Mouse (Mus musculus) brain, adult 2 months (tissue): ENCODE results near the gene Smpd3.

Experiments
- DNase-seq: peaks from one replicate; pipeline ENCODE4 v3.0.0; 2011; ENCODE audit warnings: low read depth, low spot score

Smpd3 gene

DNA sequence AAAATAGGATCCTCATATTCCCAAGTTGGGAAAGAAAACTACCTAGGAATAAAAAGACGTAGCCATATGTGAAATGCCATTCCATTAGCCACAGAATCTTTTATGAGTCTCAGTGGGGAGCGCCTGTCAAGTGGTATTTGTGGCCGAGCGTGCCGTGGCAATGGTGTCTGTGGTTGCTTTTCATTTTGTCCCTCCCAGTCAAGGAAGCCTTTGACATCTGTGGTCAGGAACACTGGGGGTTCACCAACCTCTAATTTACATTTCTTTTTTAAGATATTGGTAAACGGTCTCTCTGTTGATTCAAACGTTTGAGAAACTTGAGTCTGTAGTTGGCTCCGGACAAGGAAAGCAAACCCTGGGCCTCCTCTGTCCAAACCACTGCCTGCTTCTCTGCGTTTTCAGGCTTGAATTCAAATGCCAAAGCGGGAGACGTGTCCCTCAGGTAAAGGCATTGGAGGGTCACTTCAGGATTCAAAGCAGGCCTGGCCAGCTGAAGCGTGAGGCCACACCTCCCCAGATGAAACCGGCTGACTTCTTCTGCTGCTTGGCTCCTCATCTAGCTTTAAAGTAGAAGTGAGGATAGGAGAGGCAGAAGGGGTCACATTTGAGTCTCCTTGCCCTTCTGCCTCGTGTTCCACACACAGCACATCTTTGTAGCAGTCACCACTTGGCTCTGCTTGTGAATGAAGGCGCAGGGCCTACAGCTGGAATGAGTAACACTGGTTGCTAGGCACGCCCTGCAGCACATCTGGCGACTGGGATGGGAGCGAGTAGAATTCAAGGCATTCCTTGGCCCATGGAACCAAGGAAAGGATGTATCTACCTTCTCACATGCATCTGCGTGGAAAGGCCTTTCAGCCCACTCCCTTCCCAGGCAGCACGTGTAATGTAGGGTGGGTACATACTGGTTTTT lies 45.0 kb downstream of the Smpd3 start:
- DNase-seq = no peak

DNA sequence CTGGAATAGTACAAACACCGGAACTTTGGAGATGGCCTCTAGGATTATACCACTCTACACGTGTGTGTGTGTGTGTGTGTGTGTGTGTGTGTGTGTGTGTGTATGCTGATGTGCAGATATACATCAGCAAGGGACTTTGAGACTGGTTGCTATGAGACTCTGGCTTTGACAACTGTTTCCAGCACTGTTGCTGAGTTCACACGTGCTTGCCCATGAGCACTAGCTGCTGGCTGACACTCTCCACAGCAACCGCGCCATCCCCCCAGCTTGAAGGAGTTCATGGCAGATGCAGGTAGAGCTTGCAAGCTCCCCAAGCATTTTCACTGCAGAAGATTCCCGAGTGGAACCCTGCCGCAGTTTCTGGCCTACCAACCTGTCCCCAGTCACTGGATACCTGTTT lies 48.3 kb downstream of the Smpd3 start:
- no peak for DNase-seq

DNA sequence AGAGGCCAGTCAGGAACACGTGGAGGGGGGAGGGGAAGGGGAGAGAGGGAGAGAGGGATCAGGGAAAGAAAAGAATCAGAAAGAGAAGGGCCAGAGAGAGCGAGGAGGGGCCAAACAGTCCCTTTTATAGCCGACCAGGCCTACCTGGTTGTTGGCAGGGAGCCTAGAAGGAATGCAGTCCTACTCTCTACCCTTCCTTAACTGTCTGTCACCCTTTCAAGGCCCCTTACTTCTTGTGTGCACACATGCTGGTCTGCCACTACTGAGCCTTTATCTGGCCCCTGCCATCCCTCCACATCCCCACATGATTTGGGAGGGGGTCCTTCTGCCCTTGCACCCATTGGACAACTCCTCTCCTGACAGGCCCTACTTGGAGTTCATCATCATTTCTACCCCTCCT lies 49.1 kb downstream of the Smpd3 start:
- DNase-seq = no peak

DNA sequence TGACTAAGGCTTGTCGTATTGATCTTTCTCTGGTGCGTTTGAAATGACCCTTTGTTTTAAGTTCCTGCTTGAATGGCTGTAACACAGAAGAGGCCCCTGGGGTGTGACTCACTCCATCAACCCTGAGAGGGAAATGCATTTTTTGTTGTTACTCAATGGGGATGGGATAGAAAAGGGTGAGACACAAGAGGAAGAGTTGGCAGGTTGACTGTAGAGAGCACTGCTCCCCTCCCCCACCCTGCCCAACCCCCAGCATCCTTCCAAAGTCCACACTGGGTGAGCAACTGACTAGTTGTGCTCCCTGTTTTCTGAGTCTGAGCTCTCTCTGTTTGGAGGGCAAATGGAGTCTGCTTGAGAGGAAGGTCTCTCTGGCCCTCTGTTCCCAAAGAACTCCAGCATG lies 50.3 kb downstream of the Smpd3 start:
- DNase-seq = no peak

DNA sequence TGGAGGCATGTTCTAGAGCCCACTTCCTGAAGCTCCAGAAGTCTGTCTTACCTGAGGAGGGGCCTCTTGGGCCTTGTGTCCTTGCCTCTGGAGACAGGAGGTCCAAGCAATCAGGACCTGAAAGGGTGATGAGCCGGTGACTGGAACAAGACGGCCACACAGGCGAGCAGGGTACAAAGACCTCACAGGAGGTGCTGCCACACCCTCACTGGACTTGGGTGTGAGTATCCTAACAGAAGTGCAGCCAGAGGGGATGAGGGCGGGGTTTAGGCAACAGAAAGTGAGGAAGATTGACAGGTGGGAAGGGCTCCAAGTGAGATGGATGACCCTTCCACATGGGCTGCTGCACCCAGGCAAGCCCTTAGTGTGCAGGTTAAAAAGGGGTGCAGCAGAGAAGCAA lies 56.9 kb downstream of the Smpd3 start:
- no peak for DNase-seq

DNA sequence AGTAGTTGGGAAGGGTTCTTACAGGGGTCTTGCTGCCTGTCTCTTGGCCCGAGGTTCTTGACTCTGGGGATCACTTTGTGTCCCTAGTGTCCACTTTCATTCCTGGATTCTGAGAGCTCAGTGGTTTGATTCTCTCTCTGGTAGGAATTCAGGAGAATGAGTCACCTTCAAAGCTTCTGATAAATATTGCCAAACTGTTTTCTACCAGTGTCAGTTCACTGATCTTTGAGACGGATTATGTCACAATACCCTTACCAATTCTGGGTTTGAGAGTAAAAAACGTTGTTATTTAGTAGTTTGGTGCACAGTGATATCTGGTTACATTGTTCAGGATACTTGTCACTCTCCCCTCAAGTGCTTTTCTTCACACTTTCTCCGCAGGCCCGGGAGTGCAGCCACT lies 57.6 kb downstream of the Smpd3 start:
- no peak for DNase-seq

DNA sequence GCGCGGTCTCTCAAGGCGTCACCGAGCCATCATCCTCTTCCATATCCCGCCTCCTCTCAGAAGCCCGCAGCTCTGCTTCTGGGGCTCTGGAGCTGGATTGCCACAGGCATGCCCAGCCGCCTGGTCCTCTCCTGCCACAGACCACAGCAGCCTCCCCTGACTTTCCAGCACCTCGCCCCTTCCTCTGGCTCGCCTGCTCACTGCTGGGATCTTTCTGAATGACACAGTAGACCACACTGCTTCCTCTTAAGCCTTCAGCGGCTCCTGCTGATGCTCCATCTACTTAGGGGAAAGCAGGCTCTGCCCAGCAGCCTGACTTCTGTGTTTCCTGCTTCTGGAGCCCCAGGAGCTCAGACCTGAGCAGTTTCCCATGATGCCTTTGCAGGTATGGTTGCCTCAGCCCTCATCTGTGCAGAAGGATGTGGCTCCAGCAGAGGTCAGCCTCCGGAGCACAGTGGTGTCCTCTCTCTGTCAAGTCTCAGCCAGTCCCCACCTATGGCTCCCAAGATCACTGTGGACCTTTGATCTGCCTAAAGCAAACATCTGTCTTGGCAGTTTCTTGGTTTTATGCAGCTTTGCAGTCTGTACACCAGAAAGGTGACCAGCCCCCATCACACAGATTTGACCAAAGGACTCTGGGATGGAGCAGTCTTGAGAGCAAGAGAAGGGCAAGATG lies 59.3 kb downstream of the Smpd3 start:
- DNase-seq = no peak

DNA sequence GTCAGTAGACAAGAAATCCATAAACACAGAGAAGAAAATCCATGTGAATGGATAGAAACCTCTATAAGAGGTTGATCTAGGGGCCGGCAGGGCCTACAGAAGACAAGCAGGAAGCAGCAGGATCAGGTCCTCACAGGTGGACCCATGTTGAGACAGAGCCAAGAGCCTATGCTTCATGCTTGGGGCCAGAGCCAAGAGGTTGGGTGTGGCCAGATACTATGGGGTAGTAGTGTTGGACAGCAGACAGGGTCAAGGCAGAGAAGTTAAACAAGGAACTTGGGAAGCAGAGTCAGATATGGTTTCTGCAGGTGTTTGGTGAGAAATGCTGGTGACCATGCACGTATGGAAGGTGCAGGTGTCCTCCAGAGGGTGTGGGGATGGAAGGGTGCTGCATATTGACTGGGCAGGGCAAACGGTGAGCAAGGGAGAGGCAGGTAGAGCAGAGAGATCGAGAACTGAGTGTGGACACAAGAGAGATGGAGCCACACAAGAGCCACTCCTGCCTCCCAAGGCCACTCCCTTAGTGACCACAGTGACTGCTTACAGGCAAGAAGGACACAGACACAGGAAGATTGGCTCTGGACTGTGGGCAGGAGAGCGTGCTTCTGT lies 61.0 kb downstream of the Smpd3 start:
- DNase-seq = no peak

DNA sequence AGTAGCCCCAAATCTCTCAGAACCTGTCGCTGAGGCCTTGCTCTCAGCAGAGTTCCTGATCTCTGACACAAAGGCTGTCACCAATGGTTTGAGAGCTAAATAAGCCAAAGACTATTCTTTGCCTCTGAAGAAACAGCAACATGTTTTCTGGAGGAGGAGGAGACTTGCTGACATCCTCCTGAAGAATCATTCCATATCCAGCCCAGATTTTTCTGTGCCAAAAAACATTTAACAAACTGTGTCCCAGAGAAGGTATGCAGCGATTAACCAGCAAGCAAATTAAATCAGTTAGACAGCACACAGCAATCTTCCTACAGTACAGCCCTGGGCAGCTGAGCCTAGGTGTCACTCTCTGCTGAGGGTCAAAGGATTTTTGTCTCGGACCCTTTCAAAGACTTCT lies 64.3 kb downstream of the Smpd3 start:
- peak; percentile 76 for DNase-seq

DNA sequence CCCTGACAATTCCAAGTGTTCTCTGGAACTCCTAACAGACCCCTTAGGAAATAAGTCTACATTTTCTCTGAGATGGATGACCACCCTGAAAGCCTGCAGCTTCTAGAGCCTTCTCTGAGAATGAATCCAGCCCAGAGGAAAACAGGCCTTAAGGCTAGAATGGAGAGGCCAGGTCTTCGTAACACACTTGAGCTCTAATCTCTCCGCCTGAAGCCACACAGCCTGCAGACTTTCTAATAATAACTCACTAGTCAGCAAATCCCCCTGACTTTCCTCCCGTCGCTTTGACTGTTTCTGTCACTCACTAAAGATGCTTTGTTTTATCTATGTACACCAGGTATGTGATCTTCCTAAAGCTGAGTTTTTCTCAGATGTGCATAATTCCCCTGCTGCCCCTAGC lies 66.4 kb downstream of the Smpd3 start:
- no peak for DNase-seq

DNA sequence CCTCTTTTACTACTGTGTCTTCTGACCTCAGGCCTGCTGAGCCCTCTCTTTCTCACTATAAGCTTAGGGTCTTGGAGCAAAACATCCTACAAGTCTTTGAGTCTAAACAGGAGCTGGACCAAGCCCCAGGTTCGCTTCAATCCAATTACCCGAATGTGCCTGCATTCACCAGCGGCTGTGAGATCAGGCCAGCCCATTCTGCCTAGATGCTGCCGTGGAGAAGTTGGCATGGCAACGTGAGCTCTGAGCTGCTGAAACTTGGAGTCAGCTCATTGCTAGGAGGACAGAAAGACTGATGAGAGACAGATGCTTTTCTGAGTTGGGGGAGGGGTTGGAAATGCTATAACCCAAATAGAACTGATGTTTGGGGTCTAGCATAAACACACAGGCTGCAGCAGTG lies 67.0 kb downstream of the Smpd3 start:
- peak; percentile 91 for DNase-seq

DNA sequence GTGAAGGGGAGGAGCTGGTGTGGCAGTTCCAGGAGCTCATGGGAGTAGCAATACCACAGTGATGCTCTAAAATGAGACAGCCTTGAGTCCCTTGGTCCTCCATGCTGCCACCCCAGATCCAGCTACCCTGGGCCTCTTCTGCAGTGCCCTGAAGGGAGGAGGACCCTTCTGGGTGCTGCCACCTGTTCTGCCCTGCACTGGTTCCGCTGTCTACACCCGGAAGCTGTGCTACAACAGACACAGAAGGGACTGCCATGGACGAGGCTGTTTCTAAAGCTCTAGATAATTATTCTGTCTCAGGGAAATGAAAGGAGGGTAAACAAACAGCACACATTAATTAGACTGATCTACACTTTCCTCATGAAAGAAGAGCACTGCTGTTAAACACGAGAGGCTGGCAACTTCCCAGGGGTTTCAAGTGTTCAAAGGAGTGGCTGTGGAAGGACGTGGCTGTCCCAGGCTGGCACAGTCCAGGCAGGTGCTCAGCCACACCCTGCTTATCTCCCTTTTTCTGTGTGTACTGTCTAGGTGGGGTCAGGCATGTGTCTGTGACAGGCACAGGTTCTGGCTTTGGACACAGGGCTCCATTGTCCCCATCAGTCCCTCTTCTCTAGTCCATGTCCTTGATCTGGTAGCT lies 69.0 kb downstream of the Smpd3 start:
- DNase-seq = no peak

DNA sequence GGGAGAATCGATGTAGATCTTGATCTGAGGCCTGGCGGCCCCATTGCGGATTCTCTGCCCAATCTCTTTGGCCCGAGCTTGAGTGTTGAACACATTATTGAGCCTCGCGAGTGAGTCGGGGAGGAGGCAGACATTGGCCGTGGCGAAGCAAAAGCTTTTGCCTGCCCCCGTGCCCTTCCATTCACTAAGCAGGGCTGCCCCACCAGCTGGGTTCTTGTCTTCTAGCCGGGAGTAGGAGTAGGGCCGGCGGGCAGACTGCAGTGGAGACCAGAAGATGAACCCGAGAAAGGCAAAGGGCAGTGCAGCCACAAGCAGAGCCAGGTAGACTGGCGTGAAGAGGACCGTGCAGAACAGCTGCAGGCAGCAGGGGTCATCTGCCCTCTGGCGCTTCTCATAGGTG lies 72.4 kb downstream of the Smpd3 start:
- DNase-seq = no peak

DNA sequence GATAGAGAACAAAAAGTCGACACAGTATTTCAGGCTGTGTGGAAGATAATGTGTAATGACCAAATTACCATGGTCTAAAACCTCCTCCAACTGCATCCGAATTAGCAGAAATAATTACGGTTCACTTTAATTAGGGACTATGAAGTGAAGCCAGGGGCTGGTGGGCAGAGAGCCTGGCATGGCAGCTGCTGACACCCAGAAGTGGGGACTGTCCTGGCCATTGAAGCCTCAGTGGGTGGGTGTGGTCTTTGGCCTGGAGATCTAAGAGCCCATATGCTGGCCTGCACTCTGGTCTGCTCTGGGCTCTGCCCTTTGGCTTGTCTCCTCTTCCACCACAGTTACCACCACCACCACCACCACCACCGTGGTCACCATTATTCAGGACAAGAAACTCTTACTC lies 73.9 kb downstream of the Smpd3 start:
- DNase-seq = no peak

DNA sequence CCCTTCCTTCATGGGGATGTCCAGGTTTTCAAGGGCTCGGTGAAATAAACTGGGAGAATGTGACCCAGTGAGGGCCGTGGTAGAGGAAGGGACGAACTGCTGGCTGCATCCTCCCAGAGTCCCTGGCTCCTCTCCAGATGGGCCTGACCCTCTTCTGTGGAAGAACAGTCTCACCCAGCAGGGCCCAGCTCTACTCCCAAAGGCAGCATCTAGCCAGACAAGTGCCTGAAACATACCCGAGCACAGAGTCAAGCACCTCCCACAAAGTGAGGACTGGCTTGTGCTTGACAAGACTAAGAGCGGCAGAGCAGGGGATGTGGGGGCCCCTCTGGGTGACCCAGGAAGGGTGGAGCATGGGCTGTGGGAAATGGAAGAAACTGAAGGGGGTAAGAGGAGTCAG lies 75.4 kb downstream of the Smpd3 start:
- no peak for DNase-seq

DNA sequence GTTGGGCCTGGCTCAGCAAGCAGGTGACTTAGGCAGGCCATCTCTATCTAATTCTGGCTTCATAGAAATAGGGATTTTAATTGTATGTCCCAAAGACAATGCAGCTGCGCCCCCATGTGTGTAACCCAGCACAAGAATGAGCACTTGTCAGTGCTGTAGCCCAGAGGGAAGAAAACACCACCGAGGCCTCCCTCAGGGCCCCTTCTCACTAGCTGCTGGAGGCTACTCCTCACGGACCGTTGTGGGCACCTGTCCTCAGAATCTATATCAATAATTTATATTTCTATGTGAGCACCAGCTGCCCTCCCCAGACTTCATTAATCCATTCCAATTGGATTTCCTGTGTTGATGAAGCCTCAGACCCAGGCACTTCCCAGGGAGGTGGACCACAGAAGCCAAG lies 76.9 kb downstream of the Smpd3 start:
- no peak for DNase-seq

DNA sequence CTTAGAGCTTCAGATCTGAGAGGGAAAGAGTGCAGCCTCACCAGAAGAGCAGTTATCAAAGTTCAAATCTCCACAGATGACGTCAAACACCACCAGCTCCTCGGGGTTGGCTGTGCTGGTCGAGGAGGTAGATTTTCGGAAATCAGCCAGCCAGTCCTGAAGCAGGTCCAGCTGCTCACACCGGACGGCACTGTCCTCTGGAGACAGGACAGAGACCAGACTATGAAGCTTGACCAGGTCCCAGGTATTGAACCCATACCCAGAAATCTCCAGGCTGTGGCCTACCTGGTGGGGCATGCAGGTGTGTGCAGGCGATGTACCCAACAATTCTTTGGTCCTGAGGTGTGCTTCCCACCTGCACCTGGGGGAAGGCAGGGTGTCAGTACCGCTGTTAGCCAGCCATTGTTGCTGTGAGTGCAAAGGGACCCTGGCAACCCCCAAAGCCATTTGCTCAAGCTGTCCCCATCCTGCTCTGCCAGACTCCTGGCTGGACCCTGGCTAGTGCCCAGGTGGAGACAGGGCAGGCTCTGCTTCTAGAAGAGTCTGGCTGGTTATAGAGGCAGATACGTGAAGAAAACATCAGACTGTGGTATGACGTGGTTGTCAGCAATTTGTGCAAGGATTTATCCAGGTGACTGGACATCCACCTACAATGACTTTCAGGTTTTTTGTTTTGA lies 78.1 kb downstream of the Smpd3 start:
- peak; percentile 57 for DNase-seq

DNA sequence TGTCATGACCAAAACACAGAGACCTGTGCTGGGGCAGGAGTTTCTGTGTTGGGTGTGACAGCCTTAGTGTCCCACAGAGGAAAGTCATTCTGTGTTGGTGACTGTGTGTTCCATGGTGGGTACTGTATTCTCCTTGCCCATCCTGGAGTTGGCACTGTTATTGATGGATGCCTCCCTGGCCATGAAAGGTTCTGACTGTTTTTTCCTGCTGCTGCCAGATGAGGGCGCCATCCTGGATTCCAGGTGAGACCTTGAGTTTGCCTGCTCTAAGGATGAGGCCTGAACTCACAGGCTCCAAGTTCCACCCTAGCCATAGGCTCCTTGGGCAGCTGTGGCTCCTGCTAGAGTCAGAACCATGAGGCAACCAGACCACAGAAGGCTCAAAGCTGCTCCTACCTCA lies 79.6 kb downstream of the Smpd3 start:
- no peak for DNase-seq

- no peak for DNase-seq
Observed at GRCm38 (mm10) chr8:106250186-106250585, 87.6 kb downstream of the Smpd3 start.

DNA sequence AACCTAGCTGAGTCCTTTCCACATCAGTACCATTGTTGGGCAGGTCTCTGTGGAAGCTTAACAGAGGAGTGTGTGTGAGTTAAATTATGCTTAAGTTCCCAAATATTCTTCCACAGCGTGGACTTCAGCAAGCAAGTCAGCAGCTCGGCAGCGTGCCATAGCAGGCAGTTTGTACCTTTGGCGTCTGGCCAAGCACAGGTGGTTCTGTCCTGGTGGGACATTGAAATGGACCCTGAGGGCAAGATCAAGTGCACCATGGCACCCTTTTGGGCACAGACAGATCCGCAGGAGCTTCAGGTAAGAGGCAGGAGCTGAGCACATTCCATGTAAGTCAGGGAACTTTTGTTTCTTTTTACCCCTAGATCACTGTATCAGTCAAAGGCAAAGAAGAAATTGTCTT lies 100.7 kb downstream of the Smpd3 start:
- no peak for DNase-seq

GRCm38 (mm10) chr8:106234567-106235261 lies 103.1 kb downstream of the Smpd3 start:
- no peak for DNase-seq
